Comparison of ENCODE assay signal across 8 mouse cellular contexts in genomic region chr7:30336384-30336783, GRCm38 (mm10). TPM values are rescaled to one million over a fixed set of nuclear protein-coding genes. Genes with fewer than 3 reads are reported as not detected.
DNase-seq lines count a peak whose midpoint lies in the region; ATAC-seq and TF ChIP-seq lines count a peak whose summit lies in the region.

No protein-coding gene starts in this region.

- peak; percentile 100 for TF ChIP-seq CTCF in midbrain, postnatal 0 days (IDR thresholded peaks at IDR 0.05)

- H3K4me1 ChIP-seq in intestine, embryonic 14.5 days (replicated peaks; ENCODE audit: control insufficient read depth, insufficient read depth, low read length) = peaks cover 5% of the 10 kb centered on the region
- H3K4me1 ChIP-seq in midbrain, postnatal 0 days (ENCODE audit: insufficient read depth, low read length) = no peaks in the 10 kb centered on the region

- WGBS in intestine, embryonic 14.5 days = 4% methylated on average over 9 of the region's 9 CpGs
- 2% methylated on average over 9 of the region's 9 CpGs for WGBS in midbrain, postnatal 0 days

- DNase-seq in monocyte, adult 2 months (ENCODE audit: low read depth in 1 of 2, low spot score in 2 of 2) = peak; percentile 33 to 44
- DNase-seq in cerebellum, postnatal 25 days = peak; percentile 92 to 96
- DNase-seq in gastrocnemius, adult 18-20 months (ENCODE audit: low spot score) = peak; percentile 81
- peak; percentile 92 for DNase-seq in intestine, embryonic 14.5 days (ENCODE audit: low spot score)
- peak; percentile 87 to 88 for DNase-seq in left cerebral cortex, postnatal 36 days (ENCODE audit: low spot score in 2 of 2)
- peak; percentile 96 for DNase-seq in midbrain, postnatal 0 days (ENCODE audit: low spot score)
- peak; percentile 64 to 84 for DNase-seq in spleen, postnatal 4 days (ENCODE audit: low spot score in 2 of 2)

- no peaks in the 10 kb centered on the region for H3K9me3 ChIP-seq in intestine, embryonic 14.5 days (ENCODE audit: control insufficient read depth, low read length)
- H3K9me3 ChIP-seq in midbrain, postnatal 0 days (ENCODE audit: low read length) = no peaks in the 10 kb centered on the region

- H3K4me2 ChIP-seq in intestine, embryonic 14.5 days (ENCODE audit: low read length) = no peak overlapping the region
- no peak overlapping the region; the same call in 1 of the 2 replicates for H3K4me2 ChIP-seq in midbrain, postnatal 0 days (ENCODE audit: low read depth, low read length, poor library complexity, severe bottlenecking)

- no peak for ATAC-seq in monocyte, adult 5-6 weeks (replicated peaks; ENCODE audit: insufficient number of reproducible peaks, low FRiP score, low TSS enrichment, poor library complexity, severe bottlenecking)
- ATAC-seq in intestine, embryonic 14.5 days (replicated peaks; ENCODE audit: low FRiP score, low TSS enrichment, low read depth) = peak; percentile 45; the same call in 1 of the 2 replicates
- peak; percentile 52 for ATAC-seq in midbrain, postnatal 0 days (ENCODE audit: low FRiP score)

- H3K4me3 ChIP-seq in intestine, embryonic 14.5 days (ENCODE audit: low read depth, low read length) = no peak overlapping the region
- no peak overlapping the region for H3K4me3 ChIP-seq in midbrain, postnatal 0 days (ENCODE audit: low read depth, low read length)

- H3K27me3 ChIP-seq in intestine, embryonic 14.5 days (replicated peaks; ENCODE audit: control insufficient read depth, insufficient read depth, low read length) = peaks cover 27% of the 10 kb centered on the region
- no peaks in the 10 kb centered on the region for H3K27me3 ChIP-seq in midbrain, postnatal 0 days (ENCODE audit: insufficient read depth, low read length)

- no peak overlapping the region for H3K27ac ChIP-seq in intestine, embryonic 14.5 days (ENCODE audit: low read depth)
- no peak overlapping the region for H3K27ac ChIP-seq in midbrain, postnatal 0 days (ENCODE audit: low read depth, low read length)

- no peaks in the 10 kb centered on the region for H3K36me3 ChIP-seq in intestine, embryonic 14.5 days (ENCODE audit: control insufficient read depth, insufficient read depth, low read length)
- H3K36me3 ChIP-seq in midbrain, postnatal 0 days (ENCODE audit: insufficient read depth, low read length) = no peaks in the 10 kb centered on the region

- no peak overlapping the region for H3K9ac ChIP-seq in intestine, embryonic 14.5 days (ENCODE audit: low read length)
- H3K9ac ChIP-seq in midbrain, postnatal 0 days (replicated peaks; ENCODE audit: low read length, poor library complexity, severe bottlenecking) = no peak overlapping the region

- intact Hi-C loops in left cerebral cortex, postnatal 36 days (cut with DNase I) = loop anchor here (2.0 kb wide), 1 partner anchor 96 kb away; no protein-coding TSS in a partner anchor

RNA-seq across cellular contexts. Expression of gene Sdhaf1, which starts 12.7 kb away (rescaled TPM):
- 11.3 to 13.7 TPM (median 11.5 TPM) in 3 replicates for total RNA-seq in monocyte, adult 5-6 weeks (2017)
- 1 to 10 TPM; 6.5 to 7.6 TPM for total RNA-seq in gastrocnemius, adult 18-20 months (2021)
- 16.3 and 17.2 TPM in 2 replicates for polyA plus RNA-seq in intestine, embryonic 14.5 days (2014; fragmentation: Nextera tagmentation; extraction: Ambion mirVana)
- 1 to 10 TPM; 7.5 to 9.4 TPM for total RNA-seq in left cerebral cortex, postnatal 36 days (2021)
- total RNA-seq in midbrain, postnatal 0 days (2014; rRNA removed) = 11.5 and 14.7 TPM in 2 replicates
- polyA plus RNA-seq in midbrain, postnatal 0 days (2015; fragmentation: Nextera tagmentation; extraction: Ambion mirVana) = 16.5 and 16.8 TPM in 2 replicates

RNA-seq across cellular contexts. Expression of gene E130208F15Rik, which starts 14.8 kb away (rescaled TPM):
- total RNA-seq in monocyte, adult 5-6 weeks (2017) = 2.2 to 10.7 TPM (median 8.0 TPM) in 3 replicates
- under 1 TPM; 0.59 TPM for total RNA-seq in gastrocnemius, adult 18-20 months (2021)
- not detected in 2 replicates for polyA plus RNA-seq in intestine, embryonic 14.5 days (2014; fragmentation: Nextera tagmentation; extraction: Ambion mirVana)
- under 1 TPM; 0.52 to 0.54 TPM for total RNA-seq in left cerebral cortex, postnatal 36 days (2021)
- 0.05 and 0.19 TPM in 2 replicates for total RNA-seq in midbrain, postnatal 0 days (2014; rRNA removed)
- polyA plus RNA-seq in midbrain, postnatal 0 days (2015; fragmentation: Nextera tagmentation; extraction: Ambion mirVana) = not detected in 2 replicates

RNA-seq across cellular contexts. Expression of gene Syne4, which starts 21.8 kb away (rescaled TPM):
- total RNA-seq in monocyte, adult 5-6 weeks (2017) = 3.0 TPM in 1 of 3 replicates, not detected in the others
- total RNA-seq in gastrocnemius, adult 18-20 months (2021) = 1 to 10 TPM; 2.0 to 2.1 TPM
- 52.2 and 60.5 TPM in 2 replicates for polyA plus RNA-seq in intestine, embryonic 14.5 days (2014; fragmentation: Nextera tagmentation; extraction: Ambion mirVana)
- 1 to 10 TPM; 6.4 to 9.1 TPM for total RNA-seq in left cerebral cortex, postnatal 36 days (2021)
- total RNA-seq in midbrain, postnatal 0 days (2014; rRNA removed) = 7.3 and 14.1 TPM in 2 replicates
- polyA plus RNA-seq in midbrain, postnatal 0 days (2015; fragmentation: Nextera tagmentation; extraction: Ambion mirVana) = 11.7 and 13.6 TPM in 2 replicates

RNA-seq across cellular contexts. Expression of gene Lrfn3, which starts 26.2 kb away (rescaled TPM):
- total RNA-seq in monocyte, adult 5-6 weeks (2017) = not detected in 3 replicates
- 1 to 10 TPM; 4.7 to 5.3 TPM for total RNA-seq in gastrocnemius, adult 18-20 months (2021)
- 4.4 and 4.5 TPM in 2 replicates for polyA plus RNA-seq in intestine, embryonic 14.5 days (2014; fragmentation: Nextera tagmentation; extraction: Ambion mirVana)
- total RNA-seq in left cerebral cortex, postnatal 36 days (2021) = 10 to 100 TPM; 32.9 to 35.1 TPM
- 44.8 and 47.5 TPM in 2 replicates for total RNA-seq in midbrain, postnatal 0 days (2014; rRNA removed)
- 22.1 and 24.8 TPM in 2 replicates for polyA plus RNA-seq in midbrain, postnatal 0 days (2015; fragmentation: Nextera tagmentation; extraction: Ambion mirVana)

RNA-seq across cellular contexts. Expression of gene Alkbh6, which starts 27.9 kb away (rescaled TPM):
- 27.8 to 47.4 TPM (median 35.8 TPM) in 3 replicates for total RNA-seq in monocyte, adult 5-6 weeks (2017)
- total RNA-seq in gastrocnemius, adult 18-20 months (2021) = 10 to 100 TPM; 20.6 to 24.6 TPM
- 70.7 and 79.3 TPM in 2 replicates for polyA plus RNA-seq in intestine, embryonic 14.5 days (2014; fragmentation: Nextera tagmentation; extraction: Ambion mirVana)
- 10 to 100 TPM; 58.7 to 65.2 TPM for total RNA-seq in left cerebral cortex, postnatal 36 days (2021)
- 76.1 and 121 TPM in 2 replicates for total RNA-seq in midbrain, postnatal 0 days (2014; rRNA removed)
- 129 and 140 TPM in 2 replicates for polyA plus RNA-seq in midbrain, postnatal 0 days (2015; fragmentation: Nextera tagmentation; extraction: Ambion mirVana)

Comparison
In these comparisons a context has a peak if more than half of its experiments do, and no peak if none do; other contexts are left out.
1. DNase-seq: peak in every context shown above with its lines; median percentile 96 in midbrain, postnatal 0 days; 94 in cerebellum, postnatal 25 days; 92 in intestine, embryonic 14.5 days; 88 in left cerebral cortex, postnatal 36 days; 81 in gastrocnemius, adult 18-20 months; 74 in spleen, postnatal 4 days; 38 in monocyte, adult 2 months.